Mouse (Mus musculus) MEL (cell line): Measurements from ENCODE around the gene Med1. TPM values are rescaled to one million over a fixed set of nuclear protein-coding genes. Genes with fewer than 3 reads are reported as not detected.
A peak's percentile ranks its signal among the peaks of the same experiment; 100 is the strongest.

Experiments used
- DNase-seq: peaks from one replicate; pipeline ENCODE4 v3.0.0; 2011; ENCODE audit warnings: low read depth, low spot score
- H3K27ac ChIP-seq: 2 replicates; pipeline ENCODE4 v1.5.1; 2012; ENCODE audit warnings: low read depth, mild to moderate bottlenecking, control low read depth, low read length, moderate library complexity; ENCODE audit not compliant: control insufficient read depth
- H3K27me3 ChIP-seq, 2 experiments: fragments of 150-350 bp in 1 of 2; sonication (generic) in 1 of 2; 2 replicates each; pipeline ENCODE4 v1.6.1; 2012; ENCODE audit warnings: low read length in 2 of 2, mild to moderate bottlenecking in 2 of 2, improper control_type of control experiment in 1 of 2, moderate library complexity in 1 of 2; ENCODE audit not compliant: insufficient read depth in 2 of 2, control insufficient read depth in 1 of 2
- H3K36me3 ChIP-seq, 2 experiments: 2 replicates each; pipeline ENCODE4 v1.6.1; 2012 to 2014; ENCODE audit warnings: low read length in 2 of 2, improper control_type of control experiment in 1 of 2, inconsistent platforms in 1 of 2, mild to moderate bottlenecking in 1 of 2; ENCODE audit not compliant: insufficient read depth in 2 of 2, control insufficient read depth in 1 of 2
- H3K4me1 ChIP-seq, 2 experiments: fragments of 150-350 bp in 1 of 2; sonication (generic) in 1 of 2; 2 replicates each; pipeline ENCODE4 v1.6.1; 2012; ENCODE audit warnings: low read length in 2 of 2, improper control_type of control experiment in 1 of 2, mild to moderate bottlenecking in 1 of 2; ENCODE audit not compliant: insufficient read depth in 2 of 2, control insufficient read depth in 1 of 2
- H3K4me3 ChIP-seq, 2 experiments: fragments of 150-350 bp in 1 of 2; sonication (generic) in 1 of 2; 2 replicates each; pipeline ENCODE4 v1.5.1; 2012; ENCODE audit warnings: low read depth in 2 of 2, low read length in 2 of 2, mild to moderate bottlenecking in 2 of 2, moderate library complexity in 2 of 2, control low read depth in 1 of 2, improper control_type of control experiment in 1 of 2; ENCODE audit not compliant: control insufficient read depth in 1 of 2, insufficient read depth in 1 of 2
- H3K79me2 ChIP-seq: 2 replicates; pipeline ENCODE4 v1.6.1; 2012; ENCODE audit warnings: mild to moderate bottlenecking, low read length, moderate library complexity; ENCODE audit not compliant: control insufficient read depth, poor library complexity, insufficient read depth
- H3K9ac ChIP-seq: 2 replicates; pipeline ENCODE4 v1.6.1; 2012; ENCODE audit warnings: low read depth, mild to moderate bottlenecking, control low read depth, low read length, moderate library complexity; ENCODE audit not compliant: control insufficient read depth, poor library complexity, severe bottlenecking
- H3K9me3 ChIP-seq: fragments of 150-350 bp; sonication (generic); replicated peaks from 2 replicates; pipeline ENCODE4 v1.6.1; 2012; ENCODE audit warnings: mild to moderate bottlenecking, low read length, improper control_type of control experiment, moderate library complexity; ENCODE audit not compliant: insufficient read depth
- BHLHE40 ChIP-seq: IDR thresholded peaks from 2 replicates; pipeline ENCODE4 v1.6.1; 2012; ENCODE audit warnings: low read depth, mild to moderate bottlenecking, inconsistent platforms, low read length, improper control_type of control experiment, borderline replicate concordance
- CHD1 ChIP-seq: IDR thresholded peaks from 2 replicates; pipeline ENCODE4 v1.6.1; 2012; ENCODE audit warnings: low read depth, mild to moderate bottlenecking, inconsistent platforms, low read length, improper control_type of control experiment
- CHD2 ChIP-seq: IDR thresholded peaks from 2 replicates; pipeline ENCODE4 v1.6.1; 2011; ENCODE audit warnings: low read length, improper control_type of control experiment
- E2F4 ChIP-seq: IDR thresholded peaks from 2 replicates; pipeline ENCODE4 v1.6.1; 2011; ENCODE audit warnings: low read depth, low read length, improper control_type of control experiment, borderline replicate concordance
- ELF1 ChIP-seq: IDR thresholded peaks from 2 replicates; pipeline ENCODE4 v1.6.1; 2014; ENCODE audit warnings: low read depth, mild to moderate bottlenecking, inconsistent platforms, low read length, improper control_type of control experiment, moderate library complexity
- ETS1 ChIP-seq: IDR thresholded peaks from 2 replicates; pipeline ENCODE4 v1.6.1; 2012; ENCODE audit warnings: low read depth, mild to moderate bottlenecking, inconsistent platforms, low read length, improper control_type of control experiment, moderate library complexity
- GABPA ChIP-seq: IDR thresholded peaks from 2 replicates; pipeline ENCODE4 v1.6.1; 2012; ENCODE audit warnings: low read depth, mild to moderate bottlenecking, inconsistent platforms, low read length, improper control_type of control experiment, moderate library complexity
- HCFC1 ChIP-seq: IDR thresholded peaks from 2 replicates; pipeline ENCODE4 v1.6.1; 2012; ENCODE audit warnings: low read depth, mild to moderate bottlenecking, inconsistent platforms, low read length, improper control_type of control experiment, moderate library complexity
- JUND ChIP-seq: IDR thresholded peaks from 2 replicates; pipeline ENCODE4 v1.6.1; 2011; ENCODE audit warnings: low read depth, mild to moderate bottlenecking, improper control_type of control experiment, low read length
- KAT2A ChIP-seq: conservative IDR thresholded peaks from 2 replicates; pipeline ENCODE4 v1.6.1; 2012; ENCODE audit warnings: low read depth, low read length, improper control_type of control experiment, inconsistent platforms
- MAFK ChIP-seq: IDR thresholded peaks from 2 replicates; pipeline ENCODE4 v1.6.1; 2011; ENCODE audit warnings: low read depth, mild to moderate bottlenecking, low read length, improper control_type of control experiment, borderline replicate concordance
- MAX ChIP-seq: IDR thresholded peaks from 2 replicates; pipeline ENCODE4 v1.6.1; 2011; ENCODE audit warnings: low read length, improper control_type of control experiment
- MAZ ChIP-seq: IDR thresholded peaks from 2 replicates; pipeline ENCODE4 v1.6.1; 2012; ENCODE audit warnings: low read depth, mild to moderate bottlenecking, inconsistent platforms, low read length, improper control_type of control experiment
- MEF2A ChIP-seq: IDR thresholded peaks from 2 replicates; pipeline ENCODE4 v1.6.1; 2014; ENCODE audit warnings: low read depth, mild to moderate bottlenecking, inconsistent platforms, low read length, improper control_type of control experiment; ENCODE audit not compliant: poor library complexity, insufficient replicate concordance, severe bottlenecking; ENCODE audit errors: extremely low read depth
- MXI1 ChIP-seq: IDR thresholded peaks from 2 replicates; pipeline ENCODE4 v1.6.1; 2011; ENCODE audit warnings: mild to moderate bottlenecking, low read depth, low read length, improper control_type of control experiment
- MYC ChIP-seq: IDR thresholded peaks from 2 replicates; pipeline ENCODE4 v1.6.1; 2011; ENCODE audit warnings: low read depth, mild to moderate bottlenecking, low read length, improper control_type of control experiment, moderate library complexity
- NELFE ChIP-seq: IDR thresholded peaks from 2 replicates; pipeline ENCODE4 v1.6.1; 2011; ENCODE audit warnings: low read depth, low read length, improper control_type of control experiment
- NRF1 ChIP-seq: IDR thresholded peaks from 2 replicates; pipeline ENCODE4 v1.6.1; 2014; ENCODE audit warnings: low read depth, mild to moderate bottlenecking, inconsistent platforms, low read length, improper control_type of control experiment, moderate library complexity; ENCODE audit not compliant: poor library complexity, insufficient read depth, severe bottlenecking
- POLR2AphosphoS2 ChIP-seq: IDR thresholded peaks from 2 replicates; pipeline ENCODE4 v1.6.1; 2011; ENCODE audit warnings: low read length, improper control_type of control experiment
- POLR2AphosphoS5 ChIP-seq: IDR thresholded peaks from 2 replicates; pipeline ENCODE4 v1.6.1; 2012; ENCODE audit warnings: low read depth, borderline replicate concordance, mild to moderate bottlenecking, inconsistent platforms, low read length, moderate library complexity, mixed read lengths
- RAD21 ChIP-seq: IDR thresholded peaks from 2 replicates; pipeline ENCODE4 v1.6.1; 2011; ENCODE audit warnings: mild to moderate bottlenecking, low read depth, low read length, improper control_type of control experiment
- RCOR1 ChIP-seq: IDR thresholded peaks from 2 replicates; pipeline ENCODE4 v1.6.1; 2012; ENCODE audit warnings: low read depth, mild to moderate bottlenecking, inconsistent platforms, low read length, improper control_type of control experiment
- SMC3 ChIP-seq: IDR thresholded peaks from 2 replicates; pipeline ENCODE4 v1.6.1; 2011; ENCODE audit warnings: low read depth, low read length, improper control_type of control experiment
- TAL1 ChIP-seq: IDR thresholded peaks from 2 replicates; pipeline ENCODE4 v1.6.1; 2012; ENCODE audit warnings: mild to moderate bottlenecking, inconsistent platforms, low read length, moderate library complexity, mixed read lengths
- TBP ChIP-seq: IDR thresholded peaks from 2 replicates; pipeline ENCODE4 v1.8.0; 2011; ENCODE audit warnings: low read depth, low read length, improper control_type of control experiment
- TCF12 ChIP-seq: IDR thresholded peaks from 2 replicates; pipeline ENCODE4 v1.6.1; 2014; ENCODE audit warnings: low read depth, mild to moderate bottlenecking, inconsistent platforms, low read length, improper control_type of control experiment, moderate library complexity
- UBTF ChIP-seq: IDR thresholded peaks from 2 replicates; pipeline ENCODE4 v1.6.1; 2012; ENCODE audit warnings: low read depth, mild to moderate bottlenecking, inconsistent platforms, low read length, improper control_type of control experiment, moderate library complexity, borderline replicate concordance; ENCODE audit not compliant: insufficient read depth
- USF2 ChIP-seq, 2 experiments: IDR thresholded peaks; 2 replicates each; pipeline ENCODE4 v1.6.1; 2011 to 2012; ENCODE audit warnings: improper control_type of control experiment in 2 of 2, low read length in 2 of 2, borderline replicate concordance in 1 of 2, inconsistent platforms in 1 of 2, low read depth in 1 of 2, mild to moderate bottlenecking in 1 of 2; ENCODE audit not compliant: insufficient read depth in 1 of 2
- ZC3H11A ChIP-seq: IDR thresholded peaks from 2 replicates; pipeline ENCODE4 v1.6.1; 2012; ENCODE audit warnings: low read depth, mild to moderate bottlenecking, inconsistent platforms, low read length, improper control_type of control experiment
- ZKSCAN1 ChIP-seq: IDR thresholded peaks from 2 replicates; pipeline ENCODE4 v1.6.1; 2012; ENCODE audit warnings: low read depth, mild to moderate bottlenecking, inconsistent platforms, low read length, improper control_type of control experiment, moderate library complexity
- ZNF384 ChIP-seq: IDR thresholded peaks from 2 replicates; pipeline ENCODE4 v1.6.1; 2012; ENCODE audit warnings: low read depth, mild to moderate bottlenecking, inconsistent platforms, low read length, improper control_type of control experiment
- polyA plus RNA-seq, 2 experiments: library from polyadenylated mRNA; stranded (reverse) in 1 of 2; unstranded in 1 of 2; fragments of >175 nt in 1 of 2; fragments of >200 nt in 1 of 2; gene quantifications; 2 replicates each; pipeline versions ENCODE4 v1.2.1 to v1.2.4; 2012; ENCODE audit warnings: low replicate concordance in 2 of 2, low read depth in 1 of 2; ENCODE audit not compliant: insufficient read length in 2 of 2, insufficient read depth in 1 of 2, missing spikeins in 1 of 2
- total RNA-seq: library from RNA; depleted of rRNA; stranded (reverse); fragments of 300-350 nt; gene quantifications from 2 replicates; pipeline ENCODE4 v1.2.3, GENCODE M21; 2012

The Med1 gene
- total and polyA plus RNA-seq, 3 experiments, result 39.9 to 122 (median 58.6) TPM

- TF ChIP-seq UBTF (0 out of 2 replicates have a peak, but pooled peaks have one; percentile 5), E2F4 (no peak)
These were observed 43.8 kb downstream of the Med1 start (continued) for GRCm38 (mm10) chr11:98149304-98149750.

DNA sequence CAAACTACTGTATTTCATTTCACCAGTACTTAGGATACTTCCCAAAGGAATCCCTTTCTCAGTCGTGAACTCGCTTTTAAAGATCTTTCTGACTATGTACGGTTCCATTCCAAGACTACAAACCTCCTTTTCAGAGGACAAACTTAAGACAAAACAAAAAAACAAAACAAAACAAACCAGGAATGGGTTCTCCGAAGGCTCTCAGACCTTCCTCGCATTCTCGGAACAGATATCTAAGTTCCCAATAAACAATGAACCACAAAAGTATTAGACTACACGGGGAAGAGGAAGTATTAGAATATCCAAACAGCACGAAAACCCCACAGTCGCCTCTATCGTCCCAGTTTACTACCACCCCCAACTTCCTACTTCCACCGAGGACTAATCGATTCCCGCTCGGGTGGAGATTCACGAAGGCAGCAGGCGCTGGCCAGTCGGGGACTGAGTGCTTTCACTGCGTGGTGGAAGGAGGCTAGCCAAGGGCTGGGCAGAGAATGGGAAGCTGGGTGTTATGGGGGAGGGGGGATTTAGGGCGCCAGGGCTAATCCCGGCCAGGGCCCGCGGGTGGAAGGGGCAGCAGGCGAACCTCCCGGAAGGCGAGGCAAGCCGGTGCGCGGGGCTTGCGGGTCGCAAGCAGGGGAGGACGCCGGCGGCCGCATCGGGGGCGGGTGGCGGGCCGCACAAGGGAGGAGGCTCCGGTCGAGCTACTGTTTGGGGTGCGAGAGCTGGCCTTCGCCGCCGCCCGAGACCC is 44.4 kb downstream of the Med1 start:
- Histone ChIP-seq H3K36me3 (peaks cover 0 to 11% of the 10 kb centered on the region in 2 experiments; a peak in 2 of 4 replicates), H3K4me1 (peaks cover 0 to 8% of the 10 kb centered on the region in 2 experiments; a peak in 3 of 4 replicates), H3K27me3 (no peaks in the 10 kb centered on the region), H3K4me3 (peak overlapping the region; percentile 82 to 97), H3K79me2 (peaks cover 16% of the 10 kb centered on the region), H3K9me3 (no peaks in the 10 kb centered on the region), H3K27ac (peak overlapping the region; percentile 87), H3K9ac (peak overlapping the region; percentile 93)
- DNase-seq, result peak; percentile 90
- TF ChIP-seq ZKSCAN1 (no peak), MAX (peak; percentile 72), KAT2A (peak; percentile 26; the same call in 1 of the 2 replicates), ZNF384 (0 out of 2 replicates have a peak, but pooled peaks have one; percentile 21), E2F4 (peak; percentile 80), SMC3 (no peak; the same call in 1 of the 2 replicates), TBP (peak; percentile 57; the same call in 1 of the 2 replicates), MAFK (no peak), JUND (peak; percentile 54; the same call in 1 of the 2 replicates), RAD21 (no peak), HCFC1 (peak; percentile 66), CHD1 (peak; percentile 55), TCF12 (peak; percentile 27), GABPA (no peak), ETS1 (peak; percentile 52; the same call in 1 of the 2 replicates), MEF2A (no peak), USF2 (IDR thresholded peaks at IDR 0.05; ENCODE audit: borderline replicate concordance in 1 of 2, insufficient read depth in 1 of 2, low read depth in 1 of 2, low read length in 2 of 2) (no peak), NRF1 (no peak), MAZ (peak; percentile 83), RCOR1 (0 out of 2 replicates have a peak, but pooled peaks have one; percentile 22), MYC (peak; percentile 66; the same call in 1 of the 2 replicates), CHD2 (peak; percentile 40; the same call in 1 of the 2 replicates), MXI1 (peak; percentile 67), BHLHE40 (no peak), POLR2AphosphoS2 (0 out of 2 replicates have a peak, but pooled peaks have one; percentile 37), ZC3H11A (no peak), POLR2AphosphoS5 (no peak), TAL1 (no peak), UBTF (peak; percentile 62; the same call in 1 of the 2 replicates), NELFE (no peak), ELF1 (peak; percentile 77)
